Mouse (Mus musculus): ENCODE results near the gene Eif2b2.

DNA sequence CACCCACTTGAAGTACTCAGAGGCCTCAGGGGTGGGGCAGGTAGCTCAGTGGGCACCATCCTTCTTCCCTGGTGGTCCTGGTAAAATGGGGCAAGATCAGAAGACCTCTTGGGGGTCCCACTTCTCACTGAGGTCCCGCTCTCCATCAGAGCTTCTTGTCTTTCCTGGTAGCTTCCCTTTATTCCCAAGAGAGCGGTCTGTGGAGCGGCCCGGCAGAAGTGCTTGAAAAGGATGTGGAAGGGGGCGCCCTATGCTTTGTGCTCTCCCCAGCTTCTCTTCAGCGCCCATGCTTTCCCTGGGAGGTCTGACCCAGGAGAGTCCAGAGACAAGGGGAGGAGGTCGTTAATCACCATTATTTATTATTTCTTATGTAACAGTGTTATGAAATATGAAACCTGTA lies 21.9 kb upstream of the Eif2b2 start:
- TF ChIP-seq CTCF (IDR thresholded peaks at IDR 0.05; ENCODE audit: low read depth) (no peak), EP300 (IDR thresholded peaks at IDR 0.05; ENCODE audit: low read depth) (no peak)
